Mouse (Mus musculus): ENCODE results near the gene Macrod2. TPM values are rescaled to one million over a fixed set of nuclear protein-coding genes. Genes with fewer than 3 reads are reported as not detected.

The Macrod2 gene
- total and polyA plus RNA-seq, 2 experiments from 2014 or later = 5.5 to 17.4 TPM

DNA sequence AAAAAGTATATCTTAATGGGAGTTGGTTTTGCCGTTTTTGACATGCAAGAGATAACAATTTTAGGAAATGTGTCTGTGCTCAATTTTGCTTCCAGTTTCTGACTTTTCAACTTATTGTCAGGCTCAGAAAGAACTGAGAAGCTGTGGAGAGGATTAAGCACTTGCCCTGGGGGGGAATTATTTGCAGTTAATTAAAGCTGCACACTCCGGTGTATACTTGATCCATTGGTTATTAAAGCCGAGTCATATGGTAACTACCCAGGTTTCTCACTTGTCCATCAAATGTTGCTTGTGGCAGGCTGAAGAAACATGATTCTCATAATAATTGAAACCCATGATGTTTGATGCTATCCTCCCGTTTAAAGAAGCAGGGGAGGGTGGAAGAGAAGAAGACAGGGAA lies 1899.7 kb downstream of the Macrod2 start:
- H3K27ac ChIP-seq (ENCODE audit: low read depth) = no peak overlapping the region
- TF ChIP-seq EP300 (IDR thresholded peaks at IDR 0.05; ENCODE audit: low read depth) (no peak), CTCF (IDR thresholded peaks at IDR 0.05; ENCODE audit: low read depth) (no peak)
- no peaks in the 10 kb centered on the region for H3K4me1 ChIP-seq (ENCODE audit: control insufficient read depth, insufficient read depth)
- WGBS = 75% methylated on average over 4 of the region's 4 CpGs
- H3K9me3 ChIP-seq (replicated peaks; ENCODE audit: control insufficient read depth, low read length) = no peaks in the 10 kb centered on the region
- no peaks in the 10 kb centered on the region for H3K36me3 ChIP-seq (replicated peaks; ENCODE audit: control insufficient read depth, insufficient read depth, low read length)
- ATAC-seq (ENCODE audit: insufficient read depth, low read depth) (no peak), DNase-seq (ENCODE audit: low spot score) (no peak)
- H3K27me3 ChIP-seq (ENCODE audit: control insufficient read depth, insufficient read depth, low read length) = no peaks in the 10 kb centered on the region
- no peak overlapping the region for H3K9ac ChIP-seq (replicated peaks; ENCODE audit: low read depth, low read length)
- H3K4me3 ChIP-seq (ENCODE audit: low read depth, low read length) = no peak overlapping the region
- H3K4me2 ChIP-seq (ENCODE audit: low read depth, low read length) = no peak overlapping the region

DNA sequence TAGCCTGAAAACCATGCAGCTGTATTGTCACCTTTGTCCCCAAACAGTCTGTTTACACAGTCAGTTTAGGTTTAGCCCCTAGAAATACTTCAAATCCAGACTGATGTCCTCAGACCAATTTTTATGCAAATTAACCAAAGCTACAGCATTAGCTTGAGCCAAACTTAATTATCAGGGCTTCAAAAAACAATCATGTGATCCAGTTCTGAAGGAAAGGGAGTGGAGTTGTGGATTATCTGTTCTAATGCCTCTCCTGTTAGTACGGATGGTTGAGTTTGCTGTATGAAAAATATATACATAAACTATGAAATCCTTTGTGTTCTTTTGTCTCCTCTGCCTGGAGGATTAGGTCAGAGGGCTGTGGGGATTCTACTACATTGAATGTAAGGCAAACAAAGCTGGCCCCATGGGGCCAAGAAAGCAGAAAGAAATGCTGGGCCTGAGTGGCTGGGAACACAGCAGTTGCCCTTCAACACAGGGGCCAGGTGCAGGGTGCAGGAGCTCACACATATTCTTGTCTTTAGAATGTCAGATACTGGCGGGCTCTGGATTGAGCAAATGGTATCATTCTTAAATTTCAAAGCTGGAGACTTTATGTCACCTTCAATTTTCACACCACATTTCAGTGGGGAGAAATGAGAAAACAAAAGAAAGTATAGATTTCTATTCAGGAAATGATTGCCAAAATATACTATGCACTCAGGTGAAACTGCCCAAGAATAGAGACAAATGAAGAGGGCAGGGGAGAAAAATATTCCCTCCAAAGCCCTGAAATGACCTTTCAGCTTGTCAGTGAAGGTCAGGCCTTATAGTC lies 1908.2 kb downstream of the Macrod2 start:
- no peaks in the 10 kb centered on the region for H3K36me3 ChIP-seq (replicated peaks; ENCODE audit: control insufficient read depth, insufficient read depth, low read length)
- H3K9me3 ChIP-seq (replicated peaks; ENCODE audit: control insufficient read depth, low read length) = no peaks in the 10 kb centered on the region
- no peak overlapping the region for H3K4me2 ChIP-seq (ENCODE audit: low read depth, low read length)
- H3K4me1 ChIP-seq (ENCODE audit: control insufficient read depth, insufficient read depth) = no peaks in the 10 kb centered on the region
- no peak overlapping the region for H3K27ac ChIP-seq (ENCODE audit: low read depth)
- H3K4me3 ChIP-seq (ENCODE audit: low read depth, low read length) = no peak overlapping the region
- DNase-seq (ENCODE audit: low spot score) (no peak), ATAC-seq (ENCODE audit: insufficient read depth, low read depth) (no peak)
- no peak for TF ChIP-seq CTCF (IDR thresholded peaks at IDR 0.05; ENCODE audit: low read depth)
- TF ChIP-seq EP300 (IDR thresholded peaks at IDR 0.05; ENCODE audit: low read depth) = no peak
- 48% methylated on average over 2 of the region's 2 CpGs for WGBS
- H3K9ac ChIP-seq (replicated peaks; ENCODE audit: low read depth, low read length) = no peak overlapping the region
- no peaks in the 10 kb centered on the region for H3K27me3 ChIP-seq (ENCODE audit: control insufficient read depth, insufficient read depth, low read length)

DNA sequence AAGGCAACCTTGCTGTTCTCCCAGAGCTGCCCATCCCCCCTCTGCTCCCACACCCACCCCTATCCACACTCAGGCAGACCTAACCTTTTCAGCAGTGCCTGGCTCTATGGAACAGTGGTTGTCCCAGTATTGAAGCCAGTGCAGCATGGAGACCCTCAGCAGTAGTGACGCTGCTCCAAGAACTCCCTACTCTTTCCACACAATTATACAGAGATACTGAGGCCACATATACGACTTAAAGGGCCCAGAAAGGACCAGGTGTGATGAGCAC lies 1908.7 kb downstream of the Macrod2 start:
- Histone ChIP-seq H3K27ac (ENCODE audit: low read depth) (no peak overlapping the region), H3K4me3 (ENCODE audit: low read depth, low read length) (no peak overlapping the region), H3K27me3 (ENCODE audit: control insufficient read depth, insufficient read depth, low read length) (no peaks in the 10 kb centered on the region), H3K4me1 (ENCODE audit: control insufficient read depth, insufficient read depth) (no peaks in the 10 kb centered on the region), H3K9me3 (replicated peaks; ENCODE audit: control insufficient read depth, low read length) (no peaks in the 10 kb centered on the region), H3K9ac (replicated peaks; ENCODE audit: low read depth, low read length) (no peak overlapping the region), H3K4me2 (ENCODE audit: low read depth, low read length) (no peak overlapping the region), H3K36me3 (replicated peaks; ENCODE audit: control insufficient read depth, insufficient read depth, low read length) (no peaks in the 10 kb centered on the region)
- no peak for DNase-seq (ENCODE audit: low spot score)
- WGBS = 74% methylated on average over 2 of the region's 2 CpGs
- no peak for TF ChIP-seq CTCF (IDR thresholded peaks at IDR 0.05; ENCODE audit: low read depth)
- no peak for ATAC-seq (ENCODE audit: insufficient read depth, low read depth)

DNA sequence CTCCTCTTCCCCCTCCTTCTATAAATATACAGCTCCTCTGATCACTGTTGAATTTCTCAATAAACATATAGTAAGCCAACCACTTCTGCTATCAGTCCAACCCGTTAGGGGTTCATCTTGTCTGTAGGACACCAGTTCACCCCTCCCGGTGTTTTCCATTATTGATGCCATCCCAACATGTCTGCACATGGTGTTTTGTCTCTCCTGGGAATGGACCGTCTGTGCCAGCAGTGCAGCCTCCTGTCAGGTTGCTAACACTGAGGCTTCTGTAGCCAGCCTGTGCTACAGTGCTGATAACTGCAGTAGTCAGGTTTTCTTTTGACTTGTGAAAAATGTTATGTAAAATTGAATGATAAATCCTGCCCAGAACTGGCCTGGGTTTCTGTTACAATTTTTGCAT lies 1928.0 kb downstream of the Macrod2 start:
- Histone ChIP-seq H3K9me3 (replicated peaks; ENCODE audit: control insufficient read depth, low read length) (no peaks in the 10 kb centered on the region), H3K36me3 (replicated peaks; ENCODE audit: control insufficient read depth, insufficient read depth, low read length) (no peaks in the 10 kb centered on the region), H3K27me3 (ENCODE audit: control insufficient read depth, insufficient read depth, low read length) (no peaks in the 10 kb centered on the region), H3K9ac (replicated peaks; ENCODE audit: low read depth, low read length) (no peak overlapping the region), H3K4me2 (ENCODE audit: low read depth, low read length) (no peak overlapping the region), H3K4me1 (ENCODE audit: control insufficient read depth, insufficient read depth) (no peaks in the 10 kb centered on the region), H3K4me3 (ENCODE audit: low read depth, low read length) (no peak overlapping the region), H3K27ac (ENCODE audit: low read depth) (no peak overlapping the region)
- DNase-seq (ENCODE audit: low spot score) (no peak), ATAC-seq (ENCODE audit: insufficient read depth, low read depth) (no peak)
- 64% methylated on average over 3 of the region's 3 CpGs for WGBS
- TF ChIP-seq CTCF (IDR thresholded peaks at IDR 0.05; ENCODE audit: low read depth) (no peak), EP300 (IDR thresholded peaks at IDR 0.05; ENCODE audit: low read depth) (no peak)

DNA sequence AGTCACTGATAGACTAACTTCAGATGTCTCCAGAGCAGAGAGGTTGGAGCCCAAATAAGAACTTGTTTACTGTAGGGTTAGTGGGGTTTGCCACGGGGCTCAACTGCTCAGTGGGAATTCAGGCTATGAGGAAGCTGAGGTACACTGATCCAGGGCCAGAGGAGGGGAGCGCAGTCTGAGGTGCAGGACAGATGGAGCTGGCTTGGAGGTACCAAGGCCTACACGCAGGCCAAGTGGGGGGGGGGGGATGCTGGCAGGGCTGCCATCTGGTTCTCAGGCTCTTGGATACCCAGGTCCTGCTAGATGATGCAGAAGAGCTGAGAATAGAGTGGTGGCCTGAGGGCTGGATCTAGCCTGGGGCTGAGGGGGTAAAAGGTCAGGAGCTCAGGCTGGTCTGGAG lies 1931.6 kb downstream of the Macrod2 start:
- Histone ChIP-seq H3K27ac (ENCODE audit: low read depth) (no peak overlapping the region), H3K4me2 (ENCODE audit: low read depth, low read length) (no peak overlapping the region), H3K4me1 (ENCODE audit: control insufficient read depth, insufficient read depth) (no peaks in the 10 kb centered on the region), H3K9ac (replicated peaks; ENCODE audit: low read depth, low read length) (no peak overlapping the region), H3K4me3 (ENCODE audit: low read depth, low read length) (no peak overlapping the region), H3K36me3 (replicated peaks; ENCODE audit: control insufficient read depth, insufficient read depth, low read length) (no peaks in the 10 kb centered on the region), H3K9me3 (replicated peaks; ENCODE audit: control insufficient read depth, low read length) (no peaks in the 10 kb centered on the region), H3K27me3 (ENCODE audit: control insufficient read depth, insufficient read depth, low read length) (no peaks in the 10 kb centered on the region)
- DNase-seq (ENCODE audit: low spot score) (no peak), ATAC-seq (ENCODE audit: insufficient read depth, low read depth) (no peak)
- TF ChIP-seq CTCF (IDR thresholded peaks at IDR 0.05; ENCODE audit: low read depth) (no peak), EP300 (IDR thresholded peaks at IDR 0.05; ENCODE audit: low read depth) (no peak)
- WGBS = 81% methylated on average over 3 of the region's 3 CpGs

DNA sequence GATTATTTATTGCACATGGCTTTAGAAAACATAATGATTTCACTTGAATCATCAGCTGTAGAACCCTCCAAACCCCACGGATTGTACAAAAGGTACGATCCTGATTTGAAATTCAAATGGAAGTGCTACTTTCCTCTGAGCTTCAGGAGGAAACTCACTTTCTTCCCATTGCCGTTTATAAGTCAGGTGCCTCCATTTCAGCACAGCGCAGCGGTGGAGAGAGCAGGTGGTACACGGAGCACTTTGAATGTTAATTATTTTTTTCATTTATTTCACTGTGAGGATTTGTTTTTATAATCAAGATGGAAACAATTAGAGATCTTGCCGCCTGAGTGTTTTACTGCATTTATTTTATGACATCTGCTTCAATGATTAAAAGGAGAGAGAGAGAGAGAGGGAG lies 1934.7 kb downstream of the Macrod2 start:
- ATAC-seq (ENCODE audit: insufficient read depth, low read depth) (no peak), DNase-seq (ENCODE audit: low spot score) (no peak)
- Histone ChIP-seq H3K4me1 (ENCODE audit: control insufficient read depth, insufficient read depth) (no peaks in the 10 kb centered on the region), H3K4me3 (ENCODE audit: low read depth, low read length) (no peak overlapping the region), H3K27me3 (ENCODE audit: control insufficient read depth, insufficient read depth, low read length) (no peaks in the 10 kb centered on the region), H3K36me3 (replicated peaks; ENCODE audit: control insufficient read depth, insufficient read depth, low read length) (no peaks in the 10 kb centered on the region), H3K9ac (replicated peaks; ENCODE audit: low read depth, low read length) (no peak overlapping the region), H3K9me3 (replicated peaks; ENCODE audit: control insufficient read depth, low read length) (no peaks in the 10 kb centered on the region), H3K27ac (ENCODE audit: low read depth) (no peak overlapping the region), H3K4me2 (ENCODE audit: low read depth, low read length) (no peak overlapping the region)
- 68% methylated on average over 7 of the region's 7 CpGs for WGBS
- TF ChIP-seq CTCF (IDR thresholded peaks at IDR 0.05; ENCODE audit: low read depth) (no peak), EP300 (IDR thresholded peaks at IDR 0.05; ENCODE audit: low read depth) (no peak)
